Mouse (Mus musculus) cerebellum, adult 2 months (tissue): ENCODE measurements around the gene Aff3.

Experiments used
- CTCF ChIP-seq: fragments of 200-500 bp; IDR thresholded peaks from 2 replicates; pipeline ENCODE4 v1.5.1; 2011; ENCODE audit warnings: low read depth, mild to moderate bottlenecking, control low read depth, low read length, moderate library complexity, borderline replicate concordance; ENCODE audit not compliant: insufficient read depth
- POLR2A ChIP-seq: fragments of 200-500 bp; IDR thresholded peaks from 2 replicates; pipeline ENCODE4 v1.6.1; 2011; ENCODE audit warnings: low read length, control low read depth, borderline replicate concordance; ENCODE audit not compliant: insufficient read depth

GRCm38 (mm10) chr1:38695089-38695811 is 30.5 kb upstream of the Aff3 start:
- TF ChIP-seq CTCF: no peak
- TF ChIP-seq POLR2A: no peak
